Mouse (Mus musculus) embryonic fibroblast, embryonic 13.5 days (primary cell): ENCODE data around the gene Zfp981.

ENCODE experiments used
- CTCF ChIP-seq: IDR thresholded peaks from 2 replicates; pipeline ENCODE4 v1.5.1; 2011; ENCODE audit warnings: mild to moderate bottlenecking, control low read depth, low read length, moderate library complexity, borderline replicate concordance; ENCODE audit not compliant: insufficient read depth
- POLR2A ChIP-seq: IDR thresholded peaks from 2 replicates; pipeline ENCODE4 v1.6.1; 2011; ENCODE audit warnings: low read depth, mild to moderate bottlenecking, control low read depth, low read length, moderate library complexity

- no peak for TF ChIP-seq CTCF
- TF ChIP-seq POLR2A, result no peak
These were observed 45.6 kb upstream of the Zfp981 start for GRCm38 (mm10) chr4:146456061-146456726.
